Mouse (Mus musculus): ENCODE data around the gene Arhgdib. TPM values are rescaled to one million over a fixed set of nuclear protein-coding genes. Genes with fewer than 3 reads are reported as not detected.

The Arhgdib gene
- polyA plus RNA-seq, 1 experiment from 2014 or later: 56.2 TPM

Other genes starting within 250 kb of the Arhgdib start
- 0.14 and 0.29 TPM in 2 replicates for gene Gucy2c, start 160.1 kb downstream of the Arhgdib start, polyA plus RNA-seq (2014; fragmentation: Nextera tagmentation; extraction: Ambion mirVana)
- gene Hist4h4, start 137.5 kb downstream of the Arhgdib start, polyA plus RNA-seq (2014; fragmentation: Nextera tagmentation; extraction: Ambion mirVana): 0.46 and 0.56 TPM in 2 replicates
- 87.8 and 89.1 TPM in 2 replicates for gene H2afj, start 133.7 kb downstream of the Arhgdib start, polyA plus RNA-seq (2014; fragmentation: Nextera tagmentation; extraction: Ambion mirVana)
- gene BC049715, start 114.3 kb downstream of the Arhgdib start, polyA plus RNA-seq (2014; fragmentation: Nextera tagmentation; extraction: Ambion mirVana): 0.96 and 1.1 TPM in 2 replicates
- gene Wbp11, start 113.7 kb downstream of the Arhgdib start, polyA plus RNA-seq (2014; fragmentation: Nextera tagmentation; extraction: Ambion mirVana): 140 and 146 TPM in 2 replicates
- 0.74 and 1.2 TPM in 2 replicates for gene Smco3, start 106.4 kb downstream of the Arhgdib start, polyA plus RNA-seq (2014; fragmentation: Nextera tagmentation; extraction: Ambion mirVana)
- 1.2 and 1.3 TPM in 2 replicates for gene Art4, start 84.2 kb downstream of the Arhgdib start, polyA plus RNA-seq (2014; fragmentation: Nextera tagmentation; extraction: Ambion mirVana)
- gene Mgp, start 66.1 kb downstream of the Arhgdib start, polyA plus RNA-seq (2014; fragmentation: Nextera tagmentation; extraction: Ambion mirVana): 9.7 and 11.8 TPM in 2 replicates
- gene Erp27, start 19.7 kb downstream of the Arhgdib start, polyA plus RNA-seq (2014; fragmentation: Nextera tagmentation; extraction: Ambion mirVana): not detected in 2 replicates
- gene Pde6h, start 18.1 kb downstream of the Arhgdib start, polyA plus RNA-seq (2014; fragmentation: Nextera tagmentation; extraction: Ambion mirVana): not detected in 2 replicates
- 7.6 and 8.3 TPM in 2 replicates for gene Rerg, start 228.6 kb upstream of the Arhgdib start, polyA plus RNA-seq (2014; fragmentation: Nextera tagmentation; extraction: Ambion mirVana)